Mouse (Mus musculus): ENCODE results near the gene Psmd6. TPM values are rescaled to one million over a fixed set of nuclear protein-coding genes. Genes with fewer than 3 reads are reported as not detected.
A peak's percentile ranks its signal among the peaks of the same experiment; 100 is the strongest.

The Psmd6 gene
- polyA plus RNA-seq, 1 experiment from 2014 or later, result 168 TPM

GRCm38 (mm10) chr14:14100773-14101280 is 20.0 kb downstream of the Psmd6 start:
- no peak overlapping the region for H3K9ac ChIP-seq (ENCODE audit: low read length)
- no peak for DNase-seq (ENCODE audit: low spot score)
- H3K36me3 ChIP-seq (ENCODE audit: control insufficient read depth, insufficient read depth, low read length), result peaks cover 18% of the 10 kb centered on the region
- H3K4me1 ChIP-seq (replicated peaks; ENCODE audit: control insufficient read depth, insufficient read depth), result no peaks in the 10 kb centered on the region
- H3K4me2 ChIP-seq (replicated peaks; ENCODE audit: low read depth), result no peak overlapping the region
- ATAC-seq (ENCODE audit: low FRiP score, low TSS enrichment), result no peak
- no peaks in the 10 kb centered on the region for H3K27me3 ChIP-seq (ENCODE audit: control insufficient read depth, insufficient read depth, low read length)
- H3K9me3 ChIP-seq (ENCODE audit: control insufficient read depth, low read length), result no peaks in the 10 kb centered on the region
- TF ChIP-seq CTCF (IDR thresholded peaks at IDR 0.05; ENCODE audit: low read depth) (no peak), EP300 (optimal IDR thresholded peaks at IDR 0.05) (no peak)
- WGBS, result 86% methylated on average over 8 of the region's 8 CpGs
- H3K4me3 ChIP-seq (ENCODE audit: low read depth, low read length), result no peak overlapping the region
- no peak overlapping the region for H3K27ac ChIP-seq (replicated peaks)

- WGBS, result 28% methylated on average over 10 of the region's 10 CpGs
- no peaks in the 10 kb centered on the region for H3K9me3 ChIP-seq (ENCODE audit: control insufficient read depth, low read length)
- no peaks in the 10 kb centered on the region for H3K27me3 ChIP-seq (ENCODE audit: control insufficient read depth, insufficient read depth, low read length)
- H3K9ac ChIP-seq (ENCODE audit: low read length), result no peak overlapping the region
- DNase-seq (ENCODE audit: low spot score) (peak; percentile 87), ATAC-seq (ENCODE audit: low FRiP score, low TSS enrichment) (peak; percentile 63; the same call in 1 of the 2 replicates)
- H3K4me3 ChIP-seq (ENCODE audit: low read depth, low read length), result no peak overlapping the region
- no peak overlapping the region for H3K4me2 ChIP-seq (replicated peaks; ENCODE audit: low read depth)
- no peak overlapping the region for H3K27ac ChIP-seq (replicated peaks)
- TF ChIP-seq CTCF (IDR thresholded peaks at IDR 0.05; ENCODE audit: low read depth), result peak; percentile 100
- TF ChIP-seq EP300 (optimal IDR thresholded peaks at IDR 0.05), result no peak
- H3K4me1 ChIP-seq (replicated peaks; ENCODE audit: control insufficient read depth, insufficient read depth), result no peaks in the 10 kb centered on the region
- H3K36me3 ChIP-seq (ENCODE audit: control insufficient read depth, insufficient read depth, low read length), result peaks cover 18% of the 10 kb centered on the region
Observed at GRCm38 (mm10) chr14:14098330-14098980, 22.3 kb downstream of the Psmd6 start.

- no peak for TF ChIP-seq EP300 (optimal IDR thresholded peaks at IDR 0.05)
- TF ChIP-seq CTCF (IDR thresholded peaks at IDR 0.05; ENCODE audit: low read depth), result no peak
- DNase-seq (ENCODE audit: low spot score), result no peak
- no peak overlapping the region for H3K27ac ChIP-seq (replicated peaks)
- no peaks in the 10 kb centered on the region; the same call in 1 of the 2 replicates for H3K36me3 ChIP-seq (ENCODE audit: control insufficient read depth, insufficient read depth, low read length)
- H3K9ac ChIP-seq (ENCODE audit: low read length), result no peak overlapping the region
- H3K4me2 ChIP-seq (replicated peaks; ENCODE audit: low read depth), result no peak overlapping the region
- WGBS, result 92% methylated on average over 6 of the region's 6 CpGs
- no peaks in the 10 kb centered on the region for H3K9me3 ChIP-seq (ENCODE audit: control insufficient read depth, low read length)
- H3K27me3 ChIP-seq (ENCODE audit: control insufficient read depth, insufficient read depth, low read length), result no peaks in the 10 kb centered on the region
- no peak for ATAC-seq (ENCODE audit: low FRiP score, low TSS enrichment)
- H3K4me3 ChIP-seq (ENCODE audit: low read depth, low read length), result no peak overlapping the region
- H3K4me1 ChIP-seq (replicated peaks; ENCODE audit: control insufficient read depth, insufficient read depth), result no peaks in the 10 kb centered on the region
Observed at GRCm38 (mm10) chr14:14090571-14090970, 30.2 kb downstream of the Psmd6 start.

GRCm38 (mm10) chr14:14088016-14088791 is 32.6 kb downstream of the Psmd6 start:
- H3K27ac ChIP-seq (replicated peaks), result no peak overlapping the region
- TF ChIP-seq CTCF (IDR thresholded peaks at IDR 0.05; ENCODE audit: low read depth), result no peak
- no peak for TF ChIP-seq EP300 (optimal IDR thresholded peaks at IDR 0.05)
- H3K27me3 ChIP-seq (ENCODE audit: control insufficient read depth, insufficient read depth, low read length), result no peaks in the 10 kb centered on the region
- no peaks in the 10 kb centered on the region for H3K9me3 ChIP-seq (ENCODE audit: control insufficient read depth, low read length)
- no peaks in the 10 kb centered on the region for H3K4me1 ChIP-seq (replicated peaks; ENCODE audit: control insufficient read depth, insufficient read depth)
- ATAC-seq (ENCODE audit: low FRiP score, low TSS enrichment) (no peak), DNase-seq (ENCODE audit: low spot score) (no peak)
- no peak overlapping the region for H3K4me3 ChIP-seq (ENCODE audit: low read depth, low read length)
- H3K4me2 ChIP-seq (replicated peaks; ENCODE audit: low read depth), result no peak overlapping the region
- no peaks in the 10 kb centered on the region; the same call in 1 of the 2 replicates for H3K36me3 ChIP-seq (ENCODE audit: control insufficient read depth, insufficient read depth, low read length)
- 80% methylated on average over 9 of the region's 9 CpGs for WGBS
- no peak overlapping the region for H3K9ac ChIP-seq (ENCODE audit: low read length)

DNA sequence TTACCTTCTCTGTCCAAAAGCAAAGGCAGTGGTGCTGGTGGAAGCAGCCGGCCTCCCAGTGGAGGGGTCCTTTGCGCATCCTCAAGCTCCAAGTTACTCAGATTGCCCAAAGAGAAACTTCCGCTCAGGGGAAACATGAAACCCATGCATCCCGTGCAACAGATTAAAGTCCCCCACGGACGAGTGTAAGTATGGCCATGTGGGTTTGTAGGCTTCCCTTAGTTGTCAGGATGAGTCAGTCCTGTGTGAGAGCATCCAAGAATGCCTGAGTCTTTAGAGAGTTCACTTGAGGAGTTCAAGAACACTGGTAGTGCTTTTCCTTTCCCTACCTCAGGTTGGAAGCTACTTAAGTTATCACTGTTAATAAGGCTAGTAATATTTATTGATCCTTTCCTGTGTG is 33.4 kb downstream of the Psmd6 start:
- Histone ChIP-seq H3K4me2 (replicated peaks; ENCODE audit: low read depth) (no peak overlapping the region), H3K9me3 (ENCODE audit: control insufficient read depth, low read length) (no peaks in the 10 kb centered on the region), H3K4me3 (ENCODE audit: low read depth, low read length) (no peak overlapping the region), H3K27ac (replicated peaks) (no peak overlapping the region), H3K4me1 (replicated peaks; ENCODE audit: control insufficient read depth, insufficient read depth) (no peaks in the 10 kb centered on the region), H3K27me3 (ENCODE audit: control insufficient read depth, insufficient read depth, low read length) (no peaks in the 10 kb centered on the region), H3K9ac (ENCODE audit: low read length) (no peak overlapping the region), H3K36me3 (ENCODE audit: control insufficient read depth, insufficient read depth, low read length) (no peaks in the 10 kb centered on the region; the same call in 1 of the 2 replicates)
- ATAC-seq (ENCODE audit: low FRiP score, low TSS enrichment) (no peak), DNase-seq (ENCODE audit: low spot score) (no peak)
- WGBS, result 84% methylated on average over 6 of the region's 6 CpGs
- TF ChIP-seq CTCF (IDR thresholded peaks at IDR 0.05; ENCODE audit: low read depth) (no peak), EP300 (optimal IDR thresholded peaks at IDR 0.05) (no peak)

Data from stomach, postnatal 0 days (tissue).